Mouse (Mus musculus) lung, adult 2 months (tissue): ENCODE measurements around the gene Olfr462.

Source experiments
- CTCF ChIP-seq: fragments of 200-500 bp; IDR thresholded peaks from 2 replicates; pipeline ENCODE4 v1.5.1; 2011; ENCODE audit warnings: mild to moderate bottlenecking, low read length, control low read depth; ENCODE audit not compliant: insufficient read depth
- POLR2A ChIP-seq: fragments of 200-500 bp; IDR thresholded peaks from 2 replicates; pipeline ENCODE4 v1.6.1; 2011; ENCODE audit warnings: low read depth, mild to moderate bottlenecking, control low read depth, low read length, borderline replicate concordance; ENCODE audit errors: extremely low read depth

GRCm38 (mm10) chr11:87840676-87841075 is 51.4 kb downstream of the Olfr462 start:
- no peak for TF ChIP-seq POLR2A
- TF ChIP-seq CTCF = no peak
